Mouse (Mus musculus): ENCODE measurements around the gene Cox10. TPM values are rescaled to one million over a fixed set of nuclear protein-coding genes. Genes with fewer than 3 reads are reported as not detected.

The Cox10 gene
- polyA plus RNA-seq, 1 experiment from 2014 or later = 22.6 TPM

- Histone ChIP-seq H3K27me3 (no peaks in the 10 kb centered on the region), H3K4me3 (no peak overlapping the region), H3K4me2 (replicated peaks) (no peak overlapping the region), H3K4me1 (peaks cover 14% of the 10 kb centered on the region), H3K36me3 (no peaks in the 10 kb centered on the region), H3K9ac (replicated peaks) (no peak overlapping the region), H3K27ac (replicated peaks) (no peak overlapping the region), H3K9me3 (no peaks in the 10 kb centered on the region)
- no peak for ATAC-seq (replicated peaks)
- WGBS = 97% methylated on average over 4 of the region's 4 CpGs
These were observed 3.1 kb downstream of the Cox10 start for GRCm38 (mm10) chr11:64076212-64076611.

GRCm38 (mm10) chr11:64073379-64073778 lies 5.9 kb downstream of the Cox10 start:
- Histone ChIP-seq H3K27me3 (no peaks in the 10 kb centered on the region), H3K36me3 (peaks cover 13% of the 10 kb centered on the region; the same call in 1 of the 2 replicates), H3K4me3 (no peak overlapping the region), H3K4me2 (replicated peaks) (no peak overlapping the region), H3K4me1 (peaks cover 4% of the 10 kb centered on the region), H3K9ac (replicated peaks) (no peak overlapping the region), H3K27ac (replicated peaks) (no peak overlapping the region), H3K9me3 (no peaks in the 10 kb centered on the region)
- 86% methylated on average over 4 of the region's 4 CpGs for WGBS
- ATAC-seq (replicated peaks) = no peak

GRCm38 (mm10) chr11:64071536-64071935 lies 7.7 kb downstream of the Cox10 start:
- no peaks in the 10 kb centered on the region for H3K27me3 ChIP-seq
- H3K9ac ChIP-seq (replicated peaks) = no peak overlapping the region
- no peaks in the 10 kb centered on the region for H3K9me3 ChIP-seq
- H3K4me3 ChIP-seq = no peak overlapping the region
- no peak overlapping the region for H3K27ac ChIP-seq (replicated peaks)
- no peak for ATAC-seq (replicated peaks)
- WGBS = 92% methylated on average over 12 of the region's 12 CpGs
- H3K4me1 ChIP-seq = no peaks in the 10 kb centered on the region
- H3K36me3 ChIP-seq = peaks cover 16% of the 10 kb centered on the region; the same call in 1 of the 2 replicates
- H3K4me2 ChIP-seq (replicated peaks) = no peak overlapping the region

- H3K9me3 ChIP-seq = no peaks in the 10 kb centered on the region
- peaks cover 14% of the 10 kb centered on the region; the same call in 1 of the 2 replicates for H3K36me3 ChIP-seq
- H3K4me2 ChIP-seq (replicated peaks) = no peak overlapping the region
- H3K9ac ChIP-seq (replicated peaks) = no peak overlapping the region
- no peaks in the 10 kb centered on the region for H3K27me3 ChIP-seq
- no peak overlapping the region for H3K27ac ChIP-seq (replicated peaks)
- no peak overlapping the region for H3K4me3 ChIP-seq
- ATAC-seq (replicated peaks) = no peak
- no peaks in the 10 kb centered on the region for H3K4me1 ChIP-seq
- WGBS = 87% methylated on average over 2 of the region's 2 CpGs
These were observed 13.3 kb downstream of the Cox10 start for GRCm38 (mm10) chr11:64066001-64066400.

- Histone ChIP-seq H3K4me3 (no peak overlapping the region), H3K9me3 (no peaks in the 10 kb centered on the region), H3K27ac (replicated peaks) (no peak overlapping the region), H3K36me3 (peaks cover 7% of the 10 kb centered on the region; the same call in 1 of the 2 replicates), H3K27me3 (no peaks in the 10 kb centered on the region), H3K9ac (replicated peaks) (no peak overlapping the region), H3K4me1 (no peaks in the 10 kb centered on the region), H3K4me2 (replicated peaks) (no peak overlapping the region)
- 84% methylated on average over 3 of the region's 3 CpGs for WGBS
- no peak for ATAC-seq (replicated peaks)
These were observed 16.1 kb downstream of the Cox10 start for GRCm38 (mm10) chr11:64063130-64063529.

GRCm38 (mm10) chr11:64062226-64062625 lies 17.0 kb downstream of the Cox10 start:
- no peak overlapping the region for H3K9ac ChIP-seq (replicated peaks)
- H3K36me3 ChIP-seq = peaks cover 7% of the 10 kb centered on the region; the same call in 1 of the 2 replicates
- no peak overlapping the region for H3K4me3 ChIP-seq
- H3K27me3 ChIP-seq = no peaks in the 10 kb centered on the region
- no peak overlapping the region for H3K27ac ChIP-seq (replicated peaks)
- H3K4me1 ChIP-seq = no peaks in the 10 kb centered on the region
- 95% methylated on average over 4 of the region's 4 CpGs for WGBS
- no peaks in the 10 kb centered on the region for H3K9me3 ChIP-seq
- no peak for ATAC-seq (replicated peaks)
- H3K4me2 ChIP-seq (replicated peaks) = no peak overlapping the region

- Histone ChIP-seq H3K27ac (replicated peaks) (no peak overlapping the region), H3K9ac (replicated peaks) (no peak overlapping the region)
These were observed 20.0 kb downstream of the Cox10 start for GRCm38 (mm10) chr11:64059305-64059704.

GRCm38 (mm10) chr11:64058474-64058873 lies 20.8 kb downstream of the Cox10 start:
- 96% methylated on average over 3 of the region's 3 CpGs for WGBS
- no peak overlapping the region for H3K27ac ChIP-seq (replicated peaks)
- H3K4me1 ChIP-seq = no peaks in the 10 kb centered on the region
- no peak for ATAC-seq (replicated peaks)
- H3K9ac ChIP-seq (replicated peaks) = no peak overlapping the region
- H3K9me3 ChIP-seq = no peaks in the 10 kb centered on the region
- H3K4me2 ChIP-seq (replicated peaks) = no peak overlapping the region
- 0 out of 2 replicates have a peak, but pooled peaks cover 3% of the 10 kb centered on the region for H3K27me3 ChIP-seq
- H3K4me3 ChIP-seq = no peak overlapping the region
- peaks cover 7% of the 10 kb centered on the region; the same call in 1 of the 2 replicates for H3K36me3 ChIP-seq

More at GRCm38 (mm10) chr11:64059305-64059704, 20.0 kb downstream of the Cox10 start:
- no peaks in the 10 kb centered on the region for H3K4me1 ChIP-seq
- ATAC-seq (replicated peaks) = no peak
- no peak overlapping the region for H3K4me2 ChIP-seq (replicated peaks)
- WGBS = 93% methylated on average over 2 of the region's 2 CpGs
- H3K36me3 ChIP-seq = peaks cover 7% of the 10 kb centered on the region; the same call in 1 of the 2 replicates
- H3K9me3 ChIP-seq = no peaks in the 10 kb centered on the region
- no peak overlapping the region for H3K4me3 ChIP-seq
- H3K27me3 ChIP-seq = 0 out of 2 replicates have a peak, but pooled peaks cover 2% of the 10 kb centered on the region

- no peak overlapping the region for H3K4me3 ChIP-seq
- 0 out of 2 replicates have a peak, but pooled peaks cover 6% of the 10 kb centered on the region for H3K27me3 ChIP-seq
- H3K36me3 ChIP-seq = no peaks in the 10 kb centered on the region
- no peak for ATAC-seq (replicated peaks)
- H3K27ac ChIP-seq (replicated peaks) = no peak overlapping the region
- H3K4me2 ChIP-seq (replicated peaks) = no peak overlapping the region
- no peak overlapping the region for H3K9ac ChIP-seq (replicated peaks)
- H3K9me3 ChIP-seq = no peaks in the 10 kb centered on the region
- WGBS = 61% methylated on average over 5 of the region's 5 CpGs
- H3K4me1 ChIP-seq = peaks cover 18% of the 10 kb centered on the region
These were observed 25.9 kb downstream of the Cox10 start for GRCm38 (mm10) chr11:64053371-64053770.

GRCm38 (mm10) chr11:64051195-64051968 lies 27.9 kb downstream of the Cox10 start:
- 5% methylated on average over 9 of the region's 9 CpGs for WGBS
- no peak overlapping the region for H3K4me2 ChIP-seq (replicated peaks)

GRCm38 (mm10) chr11:64047432-64047831 lies 31.8 kb downstream of the Cox10 start:
- Histone ChIP-seq H3K4me1 (peaks cover 18% of the 10 kb centered on the region), H3K27me3 (no peaks in the 10 kb centered on the region), H3K4me2 (replicated peaks) (no peak overlapping the region), H3K9ac (replicated peaks) (no peak overlapping the region), H3K27ac (replicated peaks) (no peak overlapping the region), H3K4me3 (no peak overlapping the region), H3K36me3 (no peaks in the 10 kb centered on the region), H3K9me3 (no peaks in the 10 kb centered on the region)
- ATAC-seq (replicated peaks) = no peak
- WGBS = 90% methylated on average over 13 of the region's 13 CpGs

More at GRCm38 (mm10) chr11:64051195-64051968, 27.9 kb downstream of the Cox10 start:
- Histone ChIP-seq H3K4me3 (no peak overlapping the region), H3K36me3 (no peaks in the 10 kb centered on the region), H3K4me1 (peaks cover 18% of the 10 kb centered on the region), H3K9me3 (no peaks in the 10 kb centered on the region), H3K9ac (replicated peaks) (no peak overlapping the region), H3K27me3 (0 out of 2 replicates have a peak, but pooled peaks cover 6% of the 10 kb centered on the region), H3K27ac (replicated peaks) (no peak overlapping the region)
- peak; percentile 88 for ATAC-seq (replicated peaks)

- 94% methylated on average over 4 of the region's 4 CpGs for WGBS
- Histone ChIP-seq H3K4me1 (no peaks in the 10 kb centered on the region; the same call in 1 of the 2 replicates), H3K4me3 (no peak overlapping the region), H3K27ac (replicated peaks) (no peak overlapping the region), H3K36me3 (no peaks in the 10 kb centered on the region), H3K9ac (replicated peaks) (no peak overlapping the region), H3K9me3 (no peaks in the 10 kb centered on the region), H3K4me2 (replicated peaks) (no peak overlapping the region), H3K27me3 (no peaks in the 10 kb centered on the region)
- ATAC-seq (replicated peaks) = no peak
These were observed 34.2 kb downstream of the Cox10 start for GRCm38 (mm10) chr11:64045041-64045440.

Measured in forebrain, embryonic 15.5 days (tissue).